ENCODE assay signal across 11 mouse cellular contexts in the genomic region with DNA sequence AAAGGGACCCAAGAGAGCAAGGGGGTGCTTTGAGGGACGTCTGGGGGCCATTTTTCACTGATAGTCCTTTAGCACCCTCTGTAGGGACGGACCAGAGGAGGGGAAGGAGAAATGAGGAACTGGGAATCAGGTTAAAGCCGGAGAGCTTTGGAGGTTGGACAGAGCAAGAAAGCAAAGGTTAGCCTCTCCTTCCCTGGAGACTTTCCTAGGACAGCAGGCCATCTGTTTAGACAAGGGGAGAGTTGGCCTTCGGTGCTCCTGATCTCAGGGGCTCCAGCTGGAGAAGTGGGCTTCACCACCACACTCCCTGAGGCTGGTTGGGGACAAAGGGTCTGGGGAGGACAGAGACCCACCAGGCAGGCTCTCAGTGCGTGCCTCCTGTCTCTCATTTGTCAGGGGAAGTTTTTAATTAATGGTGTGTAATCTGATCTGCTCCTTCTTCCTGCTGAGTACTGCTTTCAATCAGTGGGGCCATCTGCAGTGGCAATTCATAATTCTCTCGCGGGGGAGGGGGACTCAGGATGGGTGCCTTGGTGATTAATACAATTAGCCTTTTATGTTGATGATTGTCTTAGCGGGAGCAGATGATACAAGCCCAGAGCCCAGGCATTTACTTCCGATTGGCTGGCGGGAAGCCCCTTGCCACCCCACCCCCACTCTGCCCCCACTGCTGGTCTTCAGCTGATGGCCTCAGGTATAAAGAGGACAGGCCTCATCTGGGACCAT. TPM values are rescaled to one million over a fixed set of nuclear protein-coding genes. Genes with fewer than 3 reads are reported as not detected.
DNase-seq lines count a peak whose midpoint lies in the region; ATAC-seq lines count a peak whose summit lies in the region.
"Had no signal": no experiment of that assay in that cellular context is flagged by ENCODE, and none has a peak within 500 bp of the region (broad histone marks: within the 10 kb centered on the region; RNA-seq: fewer than 3 reads in every experiment).

No protein-coding gene starts in this region.

- peak; percentile 48 for DNase-seq in neural tube, embryonic 11.5 days (ENCODE audit: low spot score)
- DNase-seq in neural tube, embryonic 10.5 days (ENCODE audit: extremely low spot score, low spot score), result no peak
- peak; percentile 65 for DNase-seq in embryonic facial prominence, embryonic 14.5 days (ENCODE audit: low spot score)
- peak; percentile 75 for DNase-seq in retina, postnatal 7 days (ENCODE audit: low read depth, low spot score)
- DNase-seq in urinary bladder, postnatal 10 days (ENCODE audit: low spot score), result no peak
- DNase-seq in lung, postnatal 14 days, result no peak
- no peak for DNase-seq in left cerebral cortex, postnatal 36 days (ENCODE audit: low spot score in 2 of 2)

- no peaks in the 10 kb centered on the region for H3K36me3 ChIP-seq in neural tube, embryonic 11.5 days (ENCODE audit: control insufficient read depth, insufficient read depth, low read length)
- H3K36me3 ChIP-seq in embryonic facial prominence, embryonic 14.5 days (ENCODE audit: control insufficient read depth, insufficient read depth, low read length), result no peaks in the 10 kb centered on the region
- H3K36me3 ChIP-seq in intestine, embryonic 16.5 days (ENCODE audit: control insufficient read depth, insufficient read depth, low read length), result no peaks in the 10 kb centered on the region
- H3K36me3 ChIP-seq: G1E; heart, embryonic 15.5 days had no signal

- no peaks in the 10 kb centered on the region for H3K9me3 ChIP-seq in neural tube, embryonic 11.5 days (ENCODE audit: control insufficient read depth, low read length)
- no peaks in the 10 kb centered on the region for H3K9me3 ChIP-seq in embryonic facial prominence, embryonic 14.5 days (ENCODE audit: control insufficient read depth, low read length)
- H3K9me3 ChIP-seq in intestine, embryonic 16.5 days (ENCODE audit: control insufficient read depth, low read length), result no peaks in the 10 kb centered on the region
- H3K9me3 ChIP-seq: heart, embryonic 15.5 days had no signal

- H3K4me3 ChIP-seq in neural tube, embryonic 11.5 days (ENCODE audit: low read depth, low read length), result no peak overlapping the region
- H3K4me3 ChIP-seq in embryonic facial prominence, embryonic 14.5 days (ENCODE audit: low read depth, low read length), result no peak overlapping the region
- H3K4me3 ChIP-seq in intestine, embryonic 16.5 days (ENCODE audit: low read length), result no peak overlapping the region
- H3K4me3 ChIP-seq: heart, embryonic 15.5 days had no signal

- 19% methylated on average over 10 of the region's 10 CpGs for WGBS in neural tube, embryonic 11.5 days
- WGBS in embryonic facial prominence, embryonic 14.5 days, result 6% methylated on average over 9 of the region's 10 CpGs
- WGBS in intestine, embryonic 16.5 days, result 25% methylated on average over 10 of the region's 10 CpGs

- 0 out of 2 replicates have a peak, but pooled peaks have one; percentile 41 for ATAC-seq in neural tube, embryonic 11.5 days (ENCODE audit: insufficient read depth, low FRiP score, low TSS enrichment)
- ATAC-seq in embryonic facial prominence, embryonic 14.5 days (ENCODE audit: low read depth), result peak; percentile 84
- peak; percentile 28; the same call in 1 of the 2 replicates for ATAC-seq in intestine, embryonic 16.5 days

- H3K4me2 ChIP-seq in neural tube, embryonic 11.5 days (ENCODE audit: low read depth), result no peak overlapping the region
- no peak overlapping the region for H3K4me2 ChIP-seq in embryonic facial prominence, embryonic 14.5 days (ENCODE audit: low read depth, low read length)
- H3K4me2 ChIP-seq in intestine, embryonic 16.5 days (ENCODE audit: low read depth, low read length), result no peak overlapping the region
- H3K4me2 ChIP-seq: heart, embryonic 15.5 days had no signal

- H3K4me1 ChIP-seq in neural tube, embryonic 11.5 days (ENCODE audit: control insufficient read depth, insufficient read depth, low read length), result peaks cover 9% of the 10 kb centered on the region
- H3K4me1 ChIP-seq in embryonic facial prominence, embryonic 14.5 days (ENCODE audit: control insufficient read depth, insufficient read depth, low read length), result peaks cover 9% of the 10 kb centered on the region
- H3K4me1 ChIP-seq in intestine, embryonic 16.5 days (ENCODE audit: control insufficient read depth, insufficient read depth, low read length), result peaks cover 24% of the 10 kb centered on the region

- no peaks in the 10 kb centered on the region for H3K27me3 ChIP-seq in neural tube, embryonic 11.5 days (ENCODE audit: control insufficient read depth, insufficient read depth, low read length)
- H3K27me3 ChIP-seq in embryonic facial prominence, embryonic 14.5 days (replicated peaks; ENCODE audit: control insufficient read depth, insufficient read depth, low read length), result 0 out of 2 replicates have a peak, but pooled peaks cover 18% of the 10 kb centered on the region
- H3K27me3 ChIP-seq in intestine, embryonic 16.5 days (replicated peaks; ENCODE audit: control insufficient read depth, insufficient read depth, low read length), result no peaks in the 10 kb centered on the region

- H3K27ac ChIP-seq in neural tube, embryonic 11.5 days (ENCODE audit: low read depth, low read length), result peak overlapping the region; percentile 65; the same call in 1 of the 2 replicates
- H3K27ac ChIP-seq in embryonic facial prominence, embryonic 14.5 days (replicated peaks; ENCODE audit: low read depth, low read length), result no peak overlapping the region
- H3K27ac ChIP-seq in intestine, embryonic 16.5 days (ENCODE audit: low read length), result no peak overlapping the region
- H3K27ac ChIP-seq: heart, embryonic 15.5 days had no signal

- no peak overlapping the region for H3K9ac ChIP-seq in neural tube, embryonic 11.5 days (ENCODE audit: low read length)
- no peak overlapping the region for H3K9ac ChIP-seq in embryonic facial prominence, embryonic 14.5 days (ENCODE audit: low read depth, low read length)
- H3K9ac ChIP-seq in intestine, embryonic 16.5 days (ENCODE audit: low read depth, low read length), result no peak overlapping the region
- H3K9ac ChIP-seq: heart, embryonic 15.5 days had no signal

- intact Hi-C loops in left cerebral cortex, postnatal 36 days (cut with DNase I), result no loop called here

RNA-seq across cellular contexts. Expression of a gene that starts 6.4 kb away (rescaled TPM):
- polyA plus RNA-seq in neural tube, embryonic 11.5 days (2014; fragmentation: Nextera tagmentation; extraction: Ambion mirVana), result 0.64 and 0.66 TPM in 2 replicates
- not detected in 2 replicates for polyA plus RNA-seq in embryonic facial prominence, embryonic 14.5 days (2014; fragmentation: Nextera tagmentation; extraction: Ambion mirVana)
- not detected in 2 replicates for polyA plus RNA-seq in intestine, embryonic 16.5 days (2015; fragmentation: Nextera tagmentation; extraction: Ambion mirVana)
- under 1 TPM; 0.48 to 0.81 TPM for total RNA-seq in left cerebral cortex, postnatal 36 days (2021)
- total RNA-seq: G1E had no signal
- polyA plus RNA-seq: G1E; heart, embryonic 15.5 days had no signal

RNA-seq across cellular contexts. Expression of a gene that starts 17.0 kb away (rescaled TPM):
- polyA plus RNA-seq in neural tube, embryonic 11.5 days (2014; fragmentation: Nextera tagmentation; extraction: Ambion mirVana), result 0.27 and 0.59 TPM in 2 replicates
- polyA plus RNA-seq in embryonic facial prominence, embryonic 14.5 days (2014; fragmentation: Nextera tagmentation; extraction: Ambion mirVana), result 1.8 and 2.9 TPM in 2 replicates
- 0.47 and 0.53 TPM in 2 replicates for polyA plus RNA-seq in intestine, embryonic 16.5 days (2015; fragmentation: Nextera tagmentation; extraction: Ambion mirVana)
- under 1 TPM; 0.23 to 0.37 TPM for total RNA-seq in left cerebral cortex, postnatal 36 days (2021)
- polyA plus RNA-seq: G1E had no signal

RNA-seq across cellular contexts. Expression of a gene that starts 28.7 kb away (rescaled TPM):
- not detected in 2 replicates for polyA plus RNA-seq in neural tube, embryonic 11.5 days (2014; fragmentation: Nextera tagmentation; extraction: Ambion mirVana)
- 0.11 TPM in 1 of 2 replicates, not detected in the other for polyA plus RNA-seq in embryonic facial prominence, embryonic 14.5 days (2014; fragmentation: Nextera tagmentation; extraction: Ambion mirVana)
- 0.10 TPM in 1 of 2 replicates, not detected in the other for polyA plus RNA-seq in intestine, embryonic 16.5 days (2015; fragmentation: Nextera tagmentation; extraction: Ambion mirVana)
- not detected for total RNA-seq in left cerebral cortex, postnatal 36 days (2021)
- polyA plus RNA-seq: G1E; heart, embryonic 15.5 days; limb, embryonic 14.5 days had no signal

RNA-seq across cellular contexts. Expression of a gene that starts 43.9 kb away (rescaled TPM):
- polyA plus RNA-seq in neural tube, embryonic 11.5 days (2014; fragmentation: Nextera tagmentation; extraction: Ambion mirVana), result 175 and 185 TPM in 2 replicates
- polyA plus RNA-seq in embryonic facial prominence, embryonic 14.5 days (2014; fragmentation: Nextera tagmentation; extraction: Ambion mirVana), result 75.7 and 89.8 TPM in 2 replicates
- 97.1 and 104 TPM in 2 replicates for polyA plus RNA-seq in intestine, embryonic 16.5 days (2015; fragmentation: Nextera tagmentation; extraction: Ambion mirVana)
- total RNA-seq in left cerebral cortex, postnatal 36 days (2021), result 10 to 100 TPM in 1 of 2 experiments, 1 to 10 TPM in 1; 8.3 to 10.1 TPM

Comparison
In these comparisons a context has a peak if more than half of its experiments do, and no peak if none do; other contexts are left out.
1. DNase-seq: peak in neural tube, embryonic 11.5 days (single experiment), embryonic facial prominence, embryonic 14.5 days (single experiment) and retina, postnatal 7 days (single experiment); none in neural tube, embryonic 10.5 days (single experiment), urinary bladder, postnatal 10 days (single experiment), lung, postnatal 14 days (single experiment) and left cerebral cortex, postnatal 36 days (0 of 2).
2. ATAC-seq: peak in every context shown above with its lines; median percentile 84 in embryonic facial prominence, embryonic 14.5 days; 41 in neural tube, embryonic 11.5 days; 28 in intestine, embryonic 16.5 days.